Mouse (Mus musculus): Measurements from ENCODE around the gene Psd4. TPM values are rescaled to one million over a fixed set of nuclear protein-coding genes. Genes with fewer than 3 reads are reported as not detected.

Gene Psd4
- polyA plus RNA-seq, 1 experiment: not detected

DNA sequence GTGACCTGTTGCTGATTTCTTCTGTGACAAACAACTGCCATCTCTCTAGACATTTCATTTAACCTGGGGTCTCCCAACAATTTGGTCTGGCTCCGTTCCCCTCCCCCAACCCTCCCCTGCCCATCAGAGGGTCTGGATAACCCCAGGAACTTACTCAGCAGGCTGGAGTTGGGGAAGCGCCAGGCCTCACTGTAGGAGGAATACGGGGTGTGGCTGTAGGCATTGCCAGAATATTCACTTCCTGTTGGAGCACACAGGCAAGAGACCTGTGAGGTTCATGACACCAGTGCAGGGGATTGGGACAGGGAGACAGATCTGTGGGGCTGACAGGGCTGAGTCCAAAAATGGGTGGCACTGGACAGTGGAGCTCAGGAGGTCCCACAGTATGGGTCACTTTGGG, 55.4 kb downstream of the Psd4 start:
- Histone ChIP-seq H3K27ac (ENCODE audit: insufficient read depth, low read depth, low read length) (no peak overlapping the region), H3K4me3 (ENCODE audit: insufficient read depth, low read depth, low read length) (no peak overlapping the region), H3K4me1 (ENCODE audit: control insufficient read depth, insufficient read depth, low read length) (no peaks in the 10 kb centered on the region)
- TF ChIP-seq CTCF (IDR thresholded peaks at IDR 0.05; ENCODE audit: insufficient read depth, low read depth, low read length) (no peak), POLR2A (IDR thresholded peaks at IDR 0.05; ENCODE audit: insufficient read depth, low read depth, low read length) (no peak)
- WGBS: 87% methylated on average over 3 of the region's 3 CpGs

GRCm38 (mm10) chr2:24425630-24426029, 58.2 kb downstream of the Psd4 start:
- WGBS: 96% methylated on average over 2 of the region's 2 CpGs
- Histone ChIP-seq H3K4me1 (ENCODE audit: control insufficient read depth, insufficient read depth, low read length) (peaks cover 2% of the 10 kb centered on the region; the same call in 1 of the 2 replicates), H3K4me3 (ENCODE audit: insufficient read depth, low read depth, low read length) (no peak overlapping the region), H3K27ac (ENCODE audit: insufficient read depth, low read depth, low read length) (no peak overlapping the region)
- TF ChIP-seq POLR2A (IDR thresholded peaks at IDR 0.05; ENCODE audit: insufficient read depth, low read depth, low read length) (no peak), CTCF (IDR thresholded peaks at IDR 0.05; ENCODE audit: insufficient read depth, low read depth, low read length) (no peak)

DNA sequence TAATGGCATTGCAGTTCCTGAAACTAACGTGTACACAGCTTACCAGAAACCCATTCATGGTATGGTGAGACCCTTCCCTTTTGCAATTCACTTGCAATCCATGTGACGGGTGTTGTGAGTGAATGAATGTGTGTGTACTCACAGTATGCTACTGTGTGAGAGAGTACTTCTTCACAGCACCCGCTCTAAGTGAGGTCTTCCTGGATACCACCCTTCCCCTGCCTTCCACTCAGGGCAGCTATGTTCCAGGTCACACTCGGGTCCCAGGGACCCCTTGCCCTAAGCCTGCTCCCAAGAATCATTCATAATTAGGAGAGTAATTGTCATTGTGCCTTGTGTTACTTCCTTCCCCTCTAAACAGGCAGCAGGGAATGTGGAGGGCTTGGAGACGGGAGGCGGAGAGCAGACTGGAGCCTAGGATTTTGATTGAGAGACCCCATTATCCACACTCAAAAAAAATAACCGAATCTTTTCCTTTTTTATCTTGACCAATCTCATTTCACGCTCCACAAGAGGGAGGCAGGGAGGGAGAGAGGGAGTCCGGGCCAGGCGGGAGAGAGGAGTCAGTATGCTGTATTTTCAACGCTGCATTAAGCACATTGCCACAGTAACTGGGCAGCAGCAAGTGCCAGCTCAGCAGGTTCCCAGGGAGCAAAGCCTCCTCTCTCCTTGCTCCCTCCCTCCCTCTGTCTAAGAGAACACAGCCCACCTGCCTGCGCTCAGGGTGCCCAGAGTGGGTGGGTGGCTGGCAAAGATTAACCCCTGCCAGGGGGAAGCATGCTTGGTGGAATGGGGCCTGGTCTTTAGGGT, 60.7 kb downstream of the Psd4 start:
- 30% methylated on average over 12 of the region's 12 CpGs for WGBS
- TF ChIP-seq CTCF (IDR thresholded peaks at IDR 0.05; ENCODE audit: insufficient read depth, low read depth, low read length) (no peak), POLR2A (IDR thresholded peaks at IDR 0.05; ENCODE audit: insufficient read depth, low read depth, low read length) (no peak)
- peaks cover 2% of the 10 kb centered on the region; the same call in 1 of the 2 replicates for H3K4me1 ChIP-seq (ENCODE audit: control insufficient read depth, insufficient read depth, low read length)
- H3K4me3 ChIP-seq (ENCODE audit: insufficient read depth, low read depth, low read length): no peak overlapping the region
- H3K27ac ChIP-seq (ENCODE audit: insufficient read depth, low read depth, low read length): no peak overlapping the region

DNA sequence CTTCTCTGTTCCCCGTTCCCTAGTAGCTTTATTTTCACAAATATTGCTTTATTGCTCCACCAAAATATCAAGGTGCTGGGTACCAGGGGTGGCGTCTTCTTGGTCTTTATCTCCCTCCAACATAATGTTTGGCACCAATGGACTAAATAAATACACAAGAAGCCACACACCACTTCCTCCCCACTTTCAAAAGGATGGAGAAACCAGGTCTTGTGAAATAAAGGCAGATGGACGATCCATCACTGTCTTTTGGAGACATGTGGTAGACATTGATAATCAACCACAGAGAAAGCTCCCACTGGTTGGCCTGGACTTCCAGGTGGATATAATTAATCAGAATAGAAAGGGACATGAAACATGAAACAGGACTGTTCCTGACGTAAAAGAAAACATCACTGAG, 62.4 kb downstream of the Psd4 start:
- TF ChIP-seq POLR2A (IDR thresholded peaks at IDR 0.05; ENCODE audit: insufficient read depth, low read depth, low read length): no peak
- TF ChIP-seq CTCF (IDR thresholded peaks at IDR 0.05; ENCODE audit: insufficient read depth, low read depth, low read length): no peak
- WGBS: 94% methylated on average over 4 of the region's 4 CpGs
- Histone ChIP-seq H3K4me1 (ENCODE audit: control insufficient read depth, insufficient read depth, low read length) (peaks cover 2% of the 10 kb centered on the region; the same call in 1 of the 2 replicates), H3K27ac (ENCODE audit: insufficient read depth, low read depth, low read length) (no peak overlapping the region), H3K4me3 (ENCODE audit: insufficient read depth, low read depth, low read length) (no peak overlapping the region)

DNA sequence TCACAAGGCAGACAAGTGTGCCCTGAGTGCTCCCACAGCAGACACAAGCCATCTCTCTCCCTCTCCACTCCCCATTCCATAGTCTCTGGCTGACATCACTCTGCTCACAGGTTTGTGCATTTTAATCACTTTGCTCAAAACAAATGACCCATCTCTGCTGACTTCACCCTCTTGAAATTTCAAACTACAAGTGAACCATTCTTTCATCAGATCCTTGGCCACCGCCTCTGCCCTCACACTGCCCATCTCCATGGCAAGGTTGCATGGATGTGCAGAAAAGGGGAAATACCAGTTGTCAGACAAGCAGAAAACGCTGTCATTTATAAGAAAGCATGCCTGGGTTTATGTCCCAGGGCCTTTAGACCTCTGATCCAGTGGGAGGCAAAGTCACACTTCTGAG, 67.3 kb downstream of the Psd4 start:
- TF ChIP-seq POLR2A (IDR thresholded peaks at IDR 0.05; ENCODE audit: insufficient read depth, low read depth, low read length): no peak
- no peak for TF ChIP-seq CTCF (IDR thresholded peaks at IDR 0.05; ENCODE audit: insufficient read depth, low read depth, low read length)
- WGBS: 86% methylated on average over 2 of the region's 2 CpGs

GRCm38 (mm10) chr2:24435699-24436098, 68.3 kb downstream of the Psd4 start:
- no peak overlapping the region for H3K4me3 ChIP-seq (ENCODE audit: insufficient read depth, low read depth, low read length)
- no peaks in the 10 kb centered on the region for H3K4me1 ChIP-seq (ENCODE audit: control insufficient read depth, insufficient read depth, low read length)
- WGBS: 84% methylated on average over 11 of the region's 11 CpGs
- TF ChIP-seq CTCF (IDR thresholded peaks at IDR 0.05; ENCODE audit: insufficient read depth, low read depth, low read length): no peak
- no peak for TF ChIP-seq POLR2A (IDR thresholded peaks at IDR 0.05; ENCODE audit: insufficient read depth, low read depth, low read length)
- H3K27ac ChIP-seq (ENCODE audit: insufficient read depth, low read depth, low read length): no peak overlapping the region

More for the DNA sequence above, 67.3 kb downstream of the Psd4 start:
- no peak overlapping the region for H3K27ac ChIP-seq (ENCODE audit: insufficient read depth, low read depth, low read length)
- no peaks in the 10 kb centered on the region for H3K4me1 ChIP-seq (ENCODE audit: control insufficient read depth, insufficient read depth, low read length)
- no peak overlapping the region for H3K4me3 ChIP-seq (ENCODE audit: insufficient read depth, low read depth, low read length)

GRCm38 (mm10) chr2:24440056-24440455, 72.7 kb downstream of the Psd4 start:
- TF ChIP-seq CTCF (IDR thresholded peaks at IDR 0.05; ENCODE audit: insufficient read depth, low read depth, low read length) (no peak), POLR2A (IDR thresholded peaks at IDR 0.05; ENCODE audit: insufficient read depth, low read depth, low read length) (no peak)
- WGBS: 80% methylated on average over 2 of the region's 2 CpGs
- no peaks in the 10 kb centered on the region; the same call in 1 of the 2 replicates for H3K4me1 ChIP-seq (ENCODE audit: control insufficient read depth, insufficient read depth, low read length)
- H3K27ac ChIP-seq (ENCODE audit: insufficient read depth, low read depth, low read length): no peak overlapping the region
- no peak overlapping the region for H3K4me3 ChIP-seq (ENCODE audit: insufficient read depth, low read depth, low read length)

DNA sequence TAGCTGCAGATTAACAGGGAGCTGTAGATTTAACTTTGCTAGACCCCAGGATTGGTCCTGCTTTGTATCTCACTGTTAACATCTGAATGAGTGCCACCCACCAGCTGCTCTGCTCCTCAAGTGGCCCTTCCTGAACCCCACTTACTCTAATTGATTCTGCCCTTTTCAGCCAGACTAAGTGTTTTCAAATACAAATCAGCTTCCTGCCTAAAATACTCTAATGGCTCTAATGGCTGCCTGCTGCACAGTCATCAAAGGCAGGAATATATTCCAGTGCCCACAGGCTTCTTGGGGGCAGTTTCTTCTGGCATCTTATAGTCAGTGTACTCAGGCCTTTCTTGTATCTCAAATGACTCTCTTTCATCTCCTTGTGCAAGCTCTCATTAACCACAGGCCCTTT, 74.5 kb downstream of the Psd4 start:
- Histone ChIP-seq H3K27ac (ENCODE audit: insufficient read depth, low read depth, low read length) (no peak overlapping the region), H3K4me1 (ENCODE audit: control insufficient read depth, insufficient read depth, low read length) (no peaks in the 10 kb centered on the region; the same call in 1 of the 2 replicates), H3K4me3 (ENCODE audit: insufficient read depth, low read depth, low read length) (no peak overlapping the region)
- TF ChIP-seq CTCF (IDR thresholded peaks at IDR 0.05; ENCODE audit: insufficient read depth, low read depth, low read length): no peak
- TF ChIP-seq POLR2A (IDR thresholded peaks at IDR 0.05; ENCODE audit: insufficient read depth, low read depth, low read length): no peak

DNA sequence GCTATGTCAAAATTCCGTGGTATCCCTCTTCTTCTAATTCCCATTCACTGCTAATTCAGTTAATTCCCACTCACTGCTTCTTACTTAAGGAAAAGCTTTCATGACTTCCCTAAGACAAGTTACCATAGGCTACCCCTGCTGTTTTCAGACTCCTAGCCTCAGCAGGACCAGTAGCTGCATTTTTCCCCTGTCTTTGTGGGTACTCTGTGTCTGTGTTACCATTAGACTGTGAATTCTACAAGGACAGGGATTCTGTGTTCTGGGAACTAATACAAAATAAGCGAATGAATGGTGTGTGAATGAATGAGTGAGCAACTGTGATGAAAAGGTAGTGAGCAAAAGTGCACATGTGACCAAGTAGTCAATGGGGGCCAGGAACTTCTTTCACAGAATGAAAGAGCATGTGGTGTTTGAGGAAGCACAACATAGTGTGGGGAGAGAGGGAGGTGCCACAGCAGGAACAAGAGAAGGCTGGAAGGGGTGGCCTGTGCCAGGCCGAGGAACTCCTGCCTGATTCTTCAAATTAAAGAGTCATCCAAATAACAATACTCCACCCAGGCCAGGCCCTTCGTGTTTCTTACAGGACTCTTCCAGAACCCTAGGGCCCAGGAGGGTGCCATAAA, 75.0 kb downstream of the Psd4 start:
- TF ChIP-seq CTCF (IDR thresholded peaks at IDR 0.05; ENCODE audit: insufficient read depth, low read depth, low read length) (no peak), POLR2A (IDR thresholded peaks at IDR 0.05; ENCODE audit: insufficient read depth, low read depth, low read length) (no peak)
- 37% methylated on average over 4 of the region's 4 CpGs for WGBS

More for the DNA sequence above, 75.0 kb downstream of the Psd4 start:
- no peak overlapping the region for H3K4me3 ChIP-seq (ENCODE audit: insufficient read depth, low read depth, low read length)
- H3K27ac ChIP-seq (ENCODE audit: insufficient read depth, low read depth, low read length): no peak overlapping the region
- H3K4me1 ChIP-seq (ENCODE audit: control insufficient read depth, insufficient read depth, low read length): no peaks in the 10 kb centered on the region; the same call in 1 of the 2 replicates
